Mouse (Mus musculus) kidney, adult 2 months (tissue): Measurements from ENCODE around the gene Tnni2.

Source experiments
- CTCF ChIP-seq: fragments of 200-500 bp; conservative IDR thresholded peaks from 2 replicates; pipeline ENCODE4 v1.5.1; 2011; ENCODE audit warnings: low read depth, mild to moderate bottlenecking, control low read depth, low read length, moderate library complexity, mixed read lengths; ENCODE audit not compliant: insufficient read depth, insufficient read length
- POLR2A ChIP-seq: fragments of 200-500 bp; IDR thresholded peaks from one replicate; pipeline ENCODE4 v1.6.1; 2011; ENCODE audit warnings: low read depth, low read length, control low read depth

GRCm38 (mm10) chr7:142482256-142482609, 40.6 kb downstream of the Tnni2 start:
- TF ChIP-seq CTCF (no peak), POLR2A (no peak)
